In the genomic region with DNA sequence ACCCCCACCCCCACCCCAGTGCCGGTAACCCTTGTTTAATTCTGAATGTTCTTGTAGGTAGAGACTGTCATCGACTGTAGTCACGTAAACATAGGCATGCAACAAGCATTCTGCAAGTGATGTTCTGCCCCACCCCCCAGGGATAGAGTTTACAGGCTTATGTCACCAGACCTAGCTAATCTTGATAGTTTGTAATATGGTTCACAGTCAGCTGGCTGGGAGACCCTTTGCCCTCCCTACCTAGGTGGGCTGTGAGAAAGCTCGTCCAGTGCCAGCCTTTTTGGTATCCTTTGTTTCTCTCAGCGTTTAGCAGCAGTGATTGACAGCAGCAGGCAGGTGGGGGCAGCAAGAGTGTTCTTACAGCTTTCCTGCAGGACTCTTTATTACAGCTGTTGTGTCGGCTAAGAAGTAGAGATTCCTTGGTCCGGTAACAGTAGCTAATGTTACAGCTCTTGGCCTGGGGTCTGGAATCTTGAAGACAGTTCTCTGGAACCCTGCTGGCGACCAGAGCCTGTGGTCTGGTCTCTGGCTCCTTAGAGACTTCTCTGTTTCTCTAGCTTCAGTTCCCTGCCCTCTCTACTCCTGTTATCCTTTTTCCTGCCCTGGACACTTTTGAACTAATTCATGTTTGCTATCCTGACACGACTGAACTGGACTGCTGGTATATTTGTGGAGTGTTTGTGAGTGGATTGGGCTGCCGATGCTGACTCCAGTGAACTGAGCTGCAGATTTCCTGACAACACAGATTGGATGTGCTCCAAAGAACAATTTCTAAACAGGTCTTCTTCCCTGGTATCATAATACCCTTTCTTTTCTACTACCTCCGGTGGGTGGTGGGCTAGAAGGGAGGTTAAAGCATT, we compare ENCODE assay signal across 24 mouse cellular contexts. TPM values are rescaled to one million over a fixed set of nuclear protein-coding genes. Genes with fewer than 3 reads are reported as not detected.
A peak's percentile ranks its signal among the peaks of the same experiment; 100 is the strongest.
DNase-seq lines count a peak whose midpoint lies in the region; ATAC-seq and TF ChIP-seq lines count a peak whose summit lies in the region.
"Had no signal": no experiment of that assay in that cellular context is flagged by ENCODE, and none has a peak within 500 bp of the region (broad histone marks: within the 10 kb centered on the region; RNA-seq: fewer than 3 reads in every experiment).

No protein-coding gene starts in this region.

- H3K4me3 ChIP-seq in hindbrain, embryonic 10.5 days: no peak overlapping the region
- H3K4me3 ChIP-seq in hindbrain, embryonic 14.5 days (replicated peaks; ENCODE audit: low read length): no peak overlapping the region
- H3K4me3 ChIP-seq in midbrain, embryonic 10.5 days: no peak overlapping the region
- no peak overlapping the region for H3K4me3 ChIP-seq in midbrain, postnatal 0 days (ENCODE audit: low read depth, low read length)
- H3K4me3 ChIP-seq in layer of hippocampus, adult 2 months: no peak overlapping the region
- H3K4me3 ChIP-seq: embryonic facial prominence, embryonic 15.5 days; erythroblast, embryonic 14.5 days; forebrain, embryonic 10.5 days; heart, embryonic 10.5 days; hindbrain, embryonic 15.5 days had no signal

- H3K4me1 ChIP-seq in hindbrain, embryonic 10.5 days (replicated peaks): peaks cover 37% of the 10 kb centered on the region
- H3K4me1 ChIP-seq in hindbrain, embryonic 14.5 days (replicated peaks; ENCODE audit: control insufficient read depth, insufficient read depth, low read length): peaks cover 3% of the 10 kb centered on the region; the same call in 1 of the 2 replicates
- peaks cover 35% of the 10 kb centered on the region for H3K4me1 ChIP-seq in midbrain, embryonic 10.5 days
- H3K4me1 ChIP-seq in midbrain, postnatal 0 days (ENCODE audit: insufficient read depth, low read length): no peaks in the 10 kb centered on the region

- 0 out of 2 replicates have a peak overlapping the region, but pooled peaks have one; percentile 16 for H3K27ac ChIP-seq in hindbrain, embryonic 10.5 days
- no peak overlapping the region for H3K27ac ChIP-seq in hindbrain, embryonic 14.5 days
- 0 out of 2 replicates have a peak overlapping the region, but pooled peaks have one; percentile 17 for H3K27ac ChIP-seq in midbrain, embryonic 10.5 days (replicated peaks)
- H3K27ac ChIP-seq in midbrain, postnatal 0 days (ENCODE audit: low read depth, low read length): no peak overlapping the region
- no peak overlapping the region for H3K27ac ChIP-seq in layer of hippocampus, adult 2 months
- H3K27ac ChIP-seq: embryonic facial prominence, embryonic 15.5 days; forebrain, embryonic 10.5 days; heart, embryonic 10.5 days; hindbrain, embryonic 15.5 days had no signal

- H3K36me3 ChIP-seq in hindbrain, embryonic 10.5 days: no peaks in the 10 kb centered on the region
- H3K36me3 ChIP-seq in hindbrain, embryonic 14.5 days (replicated peaks; ENCODE audit: control insufficient read depth, insufficient read depth): no peaks in the 10 kb centered on the region
- H3K36me3 ChIP-seq in midbrain, embryonic 10.5 days: no peaks in the 10 kb centered on the region
- no peaks in the 10 kb centered on the region for H3K36me3 ChIP-seq in midbrain, postnatal 0 days (ENCODE audit: insufficient read depth, low read length)
- H3K36me3 ChIP-seq: embryonic facial prominence, embryonic 15.5 days; forebrain, embryonic 10.5 days; heart, embryonic 10.5 days; hindbrain, embryonic 15.5 days had no signal

- WGBS in hindbrain, embryonic 10.5 days: 58% methylated on average over 11 of the region's 11 CpGs
- WGBS in hindbrain, embryonic 14.5 days: 69% methylated on average over 11 of the region's 11 CpGs
- WGBS in midbrain, embryonic 10.5 days: 65% methylated on average over 11 of the region's 11 CpGs
- 62% methylated on average over 11 of the region's 11 CpGs for WGBS in midbrain, postnatal 0 days

- no peak for DNase-seq in hindbrain, embryonic 10.5 days (ENCODE audit: low spot score)
- no peak for DNase-seq in hindbrain, embryonic 14.5 days (ENCODE audit: low spot score)
- no peak for DNase-seq in midbrain, embryonic 10.5 days (ENCODE audit: low spot score)
- DNase-seq in midbrain, postnatal 0 days (ENCODE audit: low spot score): no peak
- peak; percentile 28 for DNase-seq in lung, postnatal 14 days
- no peak for DNase-seq in layer of hippocampus, adult 2 months (ENCODE audit: low spot score in 2 of 2)
- DNase-seq in thymus, postnatal 4 days: no peak
- DNase-seq: adrenal gland, adult 2 months; adrenal gland, postnatal 25 days; cerebellum, adult 18-20 months; cerebellum, adult 9-11 months; cerebellum, postnatal 36 days; gastrocnemius, postnatal 36 days; heart, adult 18-20 months; heart, postnatal 10 days had no signal

- H3K9me3 ChIP-seq in hindbrain, embryonic 10.5 days: no peaks in the 10 kb centered on the region
- H3K9me3 ChIP-seq in hindbrain, embryonic 14.5 days (ENCODE audit: control insufficient read depth, low read length): no peaks in the 10 kb centered on the region
- no peaks in the 10 kb centered on the region for H3K9me3 ChIP-seq in midbrain, embryonic 10.5 days (replicated peaks)
- no peaks in the 10 kb centered on the region for H3K9me3 ChIP-seq in midbrain, postnatal 0 days (ENCODE audit: low read length)
- H3K9me3 ChIP-seq: embryonic facial prominence, embryonic 15.5 days; forebrain, embryonic 10.5 days; heart, embryonic 10.5 days; hindbrain, embryonic 15.5 days had no signal

- TF ChIP-seq CTCF in midbrain, postnatal 0 days (IDR thresholded peaks at IDR 0.05): no peak
- no peak for TF ChIP-seq CTCF in layer of hippocampus, adult 2 months (conservative IDR thresholded peaks at IDR 0.05)

- no peak overlapping the region for H3K4me2 ChIP-seq in hindbrain, embryonic 14.5 days (replicated peaks)
- H3K4me2 ChIP-seq in midbrain, postnatal 0 days (ENCODE audit: low read depth, low read length, poor library complexity, severe bottlenecking): no peak overlapping the region
- H3K4me2 ChIP-seq: embryonic facial prominence, embryonic 15.5 days; hindbrain, embryonic 15.5 days had no signal

- no peak for ATAC-seq in hindbrain, embryonic 14.5 days (ENCODE audit: low FRiP score)
- no peak for ATAC-seq in midbrain, postnatal 0 days (ENCODE audit: low FRiP score)
- ATAC-seq: forebrain, embryonic 14.5 days had no signal

- H3K9ac ChIP-seq in hindbrain, embryonic 14.5 days: no peak overlapping the region
- H3K9ac ChIP-seq in midbrain, postnatal 0 days (replicated peaks; ENCODE audit: low read length, poor library complexity, severe bottlenecking): no peak overlapping the region
- H3K9ac ChIP-seq: embryonic facial prominence, embryonic 15.5 days; hindbrain, embryonic 15.5 days had no signal

- no peaks in the 10 kb centered on the region for H3K27me3 ChIP-seq in hindbrain, embryonic 10.5 days (ENCODE audit: insufficient read depth, poor library complexity, severe bottlenecking)
- H3K27me3 ChIP-seq in hindbrain, embryonic 14.5 days (ENCODE audit: control insufficient read depth, insufficient read depth, low read length): no peaks in the 10 kb centered on the region
- no peaks in the 10 kb centered on the region for H3K27me3 ChIP-seq in midbrain, embryonic 10.5 days (ENCODE audit: low read depth, poor library complexity, severe bottlenecking)
- H3K27me3 ChIP-seq in midbrain, postnatal 0 days (ENCODE audit: insufficient read depth, low read length): no peaks in the 10 kb centered on the region
- H3K27me3 ChIP-seq: embryonic facial prominence, embryonic 15.5 days; hindbrain, embryonic 15.5 days had no signal

RNA-seq across cellular contexts. Expression of a gene that starts 3.5 kb away (rescaled TPM):
- 37.8 and 42.6 TPM in 2 replicates for polyA plus RNA-seq in hindbrain, embryonic 10.5 days (2016; fragmentation: Nextera tagmentation; extraction: Ambion mirVana)
- 39.6 and 44.1 TPM in 2 replicates for polyA plus RNA-seq in hindbrain, embryonic 14.5 days (2014; fragmentation: Nextera tagmentation; extraction: Ambion mirVana)
- 40.3 and 43.7 TPM in 2 replicates for polyA plus RNA-seq in midbrain, embryonic 10.5 days (2016; fragmentation: Nextera tagmentation; extraction: Ambion mirVana)
- total RNA-seq in midbrain, postnatal 0 days (2014; rRNA removed): 50.2 and 64.6 TPM in 2 replicates
- 40.6 and 43.5 TPM in 2 replicates for polyA plus RNA-seq in midbrain, postnatal 0 days (2015; fragmentation: Nextera tagmentation; extraction: Ambion mirVana)
- total RNA-seq in layer of hippocampus, adult 2 months (2021): 10 to 100 TPM; 31.7 to 36.1 TPM

RNA-seq across cellular contexts. Expression of a gene that starts 14.6 kb away (rescaled TPM):
- not detected in 2 replicates for polyA plus RNA-seq in hindbrain, embryonic 10.5 days (2016; fragmentation: Nextera tagmentation; extraction: Ambion mirVana)
- polyA plus RNA-seq in hindbrain, embryonic 14.5 days (2014; fragmentation: Nextera tagmentation; extraction: Ambion mirVana): 0.11 TPM in 1 of 2 replicates, not detected in the other
- polyA plus RNA-seq in midbrain, embryonic 10.5 days (2016; fragmentation: Nextera tagmentation; extraction: Ambion mirVana): 0.07 TPM in 1 of 2 replicates, not detected in the other
- total RNA-seq in midbrain, postnatal 0 days (2014; rRNA removed): 0.24 TPM in 1 of 2 replicates, not detected in the other
- 0.09 and 0.12 TPM in 2 replicates for polyA plus RNA-seq in midbrain, postnatal 0 days (2015; fragmentation: Nextera tagmentation; extraction: Ambion mirVana)
- 1 to 10 TPM in 1 of 2 experiments, not detected in 1; 1.0 TPM for total RNA-seq in layer of hippocampus, adult 2 months (2021)
- total RNA-seq: gastrocnemius, adult 8-10 months; heart, adult 18-20 months; hematopoietic stem cell, adult 5-6 weeks had no signal
- polyA plus RNA-seq: adrenal gland, adult 2 months; erythroblast, embryonic 14.5 days; forebrain, embryonic 14.5 days; heart, embryonic 10.5 days; heart, embryonic 14.5 days; hindbrain, embryonic 15.5 days had no signal

RNA-seq across cellular contexts. Expression of a gene that starts 22.7 kb away (rescaled TPM):
- polyA plus RNA-seq in hindbrain, embryonic 10.5 days (2016; fragmentation: Nextera tagmentation; extraction: Ambion mirVana): 24.8 and 24.9 TPM in 2 replicates
- polyA plus RNA-seq in hindbrain, embryonic 14.5 days (2014; fragmentation: Nextera tagmentation; extraction: Ambion mirVana): 34.6 and 41.7 TPM in 2 replicates
- polyA plus RNA-seq in midbrain, embryonic 10.5 days (2016; fragmentation: Nextera tagmentation; extraction: Ambion mirVana): 22.1 and 33.7 TPM in 2 replicates
- 27.5 and 37.8 TPM in 2 replicates for total RNA-seq in midbrain, postnatal 0 days (2014; rRNA removed)
- 29.9 and 39.4 TPM in 2 replicates for polyA plus RNA-seq in midbrain, postnatal 0 days (2015; fragmentation: Nextera tagmentation; extraction: Ambion mirVana)
- total RNA-seq in layer of hippocampus, adult 2 months (2021): 100 to 1,000 TPM in 1 of 2 experiments, 10 to 100 TPM in 1; 95.2 to 103 TPM

Comparison
In these comparisons a context has a peak if more than half of its experiments do, and no peak if none do; other contexts are left out.
1. H3K27ac ChIP-seq: peak in hindbrain, embryonic 10.5 days (single experiment) and midbrain, embryonic 10.5 days (single experiment); none in hindbrain, embryonic 14.5 days (single experiment), midbrain, postnatal 0 days (single experiment) and layer of hippocampus, adult 2 months (single experiment).